Mouse (Mus musculus) hematopoietic stem cell, adult 5-6 weeks (primary cell): ENCODE measurements at regions not wholly inside any gene's neighbourhood (a gene's known extent, or its start where the extent isn't known, plus 50 kb on each side); places are given as distances from the start of the nearest gene placed in this dataset.

Source experiments
- ATAC-seq, 2 experiments: fragments of 125-278 bp in 1 of 2; replicated peaks in 1 of 2; 2 replicates each; pipeline ENCODE4 v1.8.0; 2016 to 2017; ENCODE audit warnings: inconsistent platforms in 2 of 2, mild to moderate bottlenecking in 2 of 2, moderate number of reproducible peaks in 2 of 2, low read depth in 1 of 2, moderate TSS enrichment in 1 of 2; ENCODE audit not compliant: low FRiP score in 2 of 2, poor library complexity in 2 of 2, severe bottlenecking in 2 of 2, insufficient read depth in 1 of 2, low TSS enrichment in 1 of 2

DNA sequence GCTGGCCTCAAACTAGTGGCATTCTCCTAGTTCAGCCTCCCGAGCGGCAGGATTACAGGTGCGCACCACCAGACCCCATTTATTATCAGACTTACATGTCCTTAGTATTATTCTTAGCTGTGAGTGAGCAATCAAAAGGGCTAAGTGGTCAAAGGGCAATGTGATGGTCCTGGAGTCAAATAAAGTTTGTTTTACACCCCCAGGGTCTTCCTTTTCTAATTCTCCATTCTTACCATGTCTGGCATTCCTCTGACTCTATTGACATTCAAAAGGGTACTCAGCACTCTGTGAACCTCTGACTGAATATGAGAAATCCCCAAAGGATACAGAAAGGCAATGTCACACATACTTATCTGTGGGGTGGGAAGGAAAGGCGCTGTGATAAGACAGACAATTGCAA, 183.8 kb downstream of the Nedd1 start:
- ATAC-seq, result no peak

- ATAC-seq, result no peak
These were observed 205.3 kb downstream of the Nedd1 start for GRCm38 (mm10) chr10:92516886-92517285.

- ATAC-seq, result no peak
These were observed 210.5 kb downstream of the Nedd1 start for GRCm38 (mm10) chr10:92511769-92512168.

DNA sequence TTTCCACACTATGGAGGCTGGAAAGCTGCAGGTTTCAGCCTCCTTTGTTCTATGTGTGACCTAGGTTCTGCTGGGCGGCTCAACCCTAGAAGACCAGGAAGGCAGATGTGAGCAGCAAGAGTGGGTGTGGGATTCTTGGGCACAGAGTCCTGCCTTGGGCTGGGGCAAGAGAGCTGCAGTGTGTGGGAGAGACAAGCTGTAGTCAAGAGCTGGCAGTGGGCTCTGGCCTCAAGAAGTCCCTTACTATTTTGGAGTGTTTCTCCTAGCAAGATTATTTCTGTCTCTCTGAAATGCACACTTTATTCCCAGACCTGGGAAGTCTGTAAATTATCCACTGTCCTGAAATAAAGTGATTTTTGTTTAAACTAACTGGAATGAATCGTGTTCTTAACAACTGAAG, 211.5 kb downstream of the Nedd1 start:
- ATAC-seq, result no peak

DNA sequence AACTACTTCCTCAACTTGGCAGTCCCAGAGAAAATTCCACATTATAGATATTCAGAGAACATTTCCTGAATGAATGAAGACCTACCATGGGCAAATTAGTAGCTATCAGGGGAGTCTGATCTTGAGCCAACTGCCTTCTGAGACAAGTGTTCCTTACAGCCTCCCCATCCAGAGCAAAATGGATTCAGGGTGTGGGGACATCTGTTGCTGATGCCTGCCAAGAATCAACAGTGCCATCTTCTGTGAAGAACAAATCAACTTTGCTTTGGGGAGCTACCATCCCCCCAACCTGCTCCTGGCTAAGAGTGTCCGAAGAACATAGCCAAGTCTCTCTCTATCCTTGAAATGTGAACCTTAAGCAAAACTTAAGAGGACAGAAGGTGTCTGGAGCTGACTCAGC, 217.9 kb downstream of the Nedd1 start:
- no peak for ATAC-seq

- no peak for ATAC-seq
These were observed 238.6 kb downstream of the Nedd1 start for GRCm38 (mm10) chr10:92483592-92483991.

DNA sequence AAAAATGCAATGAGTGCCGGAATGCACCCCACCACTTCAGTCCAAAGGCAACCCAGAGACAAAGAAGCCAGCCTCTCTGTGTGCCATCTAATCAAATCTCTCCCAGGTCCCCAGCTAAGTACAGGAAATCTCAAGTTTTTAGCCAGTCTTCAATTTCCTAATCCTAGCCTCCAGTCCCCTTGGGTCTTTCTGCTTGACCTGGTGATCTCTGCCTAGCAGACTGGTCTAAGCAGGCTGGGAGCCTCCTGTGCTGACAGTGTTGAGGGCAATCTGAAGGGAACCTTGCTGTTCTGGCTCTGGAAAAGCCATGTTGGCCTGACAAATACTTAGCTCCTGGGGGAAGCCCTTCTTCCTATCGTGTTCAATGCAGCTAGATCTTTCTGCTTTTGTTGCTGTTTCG, 248.9 kb downstream of the Nedd1 start:
- ATAC-seq, result no peak

DNA sequence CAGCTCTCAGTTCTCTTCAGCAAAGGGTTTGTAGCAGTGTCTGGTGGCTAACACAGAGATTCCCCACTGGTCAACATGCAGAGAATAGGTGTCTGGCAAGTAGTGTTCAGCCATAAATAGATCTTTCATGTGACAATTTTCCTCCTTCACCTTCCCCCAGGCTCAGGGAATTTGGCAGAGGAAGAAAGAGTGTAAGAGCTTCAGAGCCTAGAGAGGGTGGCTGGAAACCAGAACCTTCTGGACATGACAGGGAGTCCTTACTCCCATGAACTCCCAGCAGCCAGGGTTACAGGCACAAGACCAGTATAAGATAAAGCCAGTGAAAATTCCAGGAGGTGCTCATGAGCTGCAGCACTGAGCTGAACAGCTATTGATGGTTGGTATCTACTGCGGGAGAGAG, 251.1 kb downstream of the Nedd1 start:
- ATAC-seq, result no peak

- no peak for ATAC-seq
These were observed 267.0 kb downstream of the Nedd1 start for GRCm38 (mm10) chr10:92455195-92455594.

GRCm38 (mm10) chr10:92453550-92453949, 268.7 kb downstream of the Nedd1 start:
- no peak for ATAC-seq

GRCm38 (mm10) chr10:92445957-92446356, 276.3 kb downstream of the Nedd1 start:
- no peak for ATAC-seq

DNA sequence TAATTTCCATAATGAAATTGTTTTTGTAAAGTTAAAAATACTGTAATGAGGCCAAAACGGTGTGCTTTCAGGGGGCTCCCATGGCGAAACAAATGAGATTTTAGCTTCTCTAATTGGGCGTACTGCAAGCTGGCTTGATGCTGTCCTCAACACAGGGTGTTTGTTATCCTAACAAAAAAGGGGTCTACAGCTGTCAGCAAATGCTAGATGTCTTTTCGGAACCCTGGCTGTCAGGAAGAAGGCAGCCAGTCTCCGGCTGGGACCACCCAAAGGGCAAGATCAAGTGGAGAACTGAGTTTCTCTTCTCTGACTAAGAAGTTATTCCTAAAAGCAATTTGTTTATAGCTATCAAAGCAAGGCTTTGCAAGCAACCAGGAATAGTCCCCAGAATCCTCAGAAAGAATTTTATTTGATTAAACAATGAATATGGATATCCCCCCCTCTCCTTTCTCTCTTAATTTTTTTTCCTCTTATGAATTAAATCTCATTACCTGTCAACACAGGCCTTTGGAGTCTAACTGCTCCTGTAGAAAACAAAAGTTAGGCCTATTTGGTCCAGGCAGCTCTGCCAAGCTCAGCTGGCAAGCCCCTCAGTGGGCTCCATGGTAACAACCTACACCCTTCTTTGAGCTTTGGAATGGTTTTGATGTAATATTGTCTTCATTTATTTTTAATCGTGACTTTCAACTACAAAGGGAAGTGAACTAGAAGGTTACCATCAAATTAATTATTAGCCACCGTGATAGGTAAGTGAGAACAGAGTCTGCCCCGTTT, 283.4 kb downstream of the Nedd1 start:
- ATAC-seq, result no peak

DNA sequence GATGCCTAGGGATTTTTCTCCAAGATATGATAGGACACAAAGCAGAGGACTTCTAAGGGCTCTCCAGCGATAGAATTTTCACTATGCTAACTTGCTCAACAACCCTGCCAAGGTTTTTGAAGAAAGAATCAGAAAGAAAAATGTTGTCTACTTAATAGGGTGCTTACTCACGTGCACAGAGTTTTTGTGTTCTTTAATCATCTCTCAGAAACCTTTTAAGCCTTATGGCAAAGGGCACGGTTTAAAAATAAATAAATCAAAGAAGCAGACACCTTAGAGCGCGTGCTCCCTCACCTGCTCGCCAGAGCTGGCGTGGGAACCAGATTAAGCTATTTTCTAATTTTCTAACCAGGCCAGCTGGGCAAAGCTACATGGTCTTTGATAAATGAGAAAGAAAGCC, 293.0 kb downstream of the Nedd1 start:
- no peak for ATAC-seq

- ATAC-seq, result no peak
These were observed 294.2 kb downstream of the Nedd1 start for GRCm38 (mm10) chr10:92428026-92428425.

DNA sequence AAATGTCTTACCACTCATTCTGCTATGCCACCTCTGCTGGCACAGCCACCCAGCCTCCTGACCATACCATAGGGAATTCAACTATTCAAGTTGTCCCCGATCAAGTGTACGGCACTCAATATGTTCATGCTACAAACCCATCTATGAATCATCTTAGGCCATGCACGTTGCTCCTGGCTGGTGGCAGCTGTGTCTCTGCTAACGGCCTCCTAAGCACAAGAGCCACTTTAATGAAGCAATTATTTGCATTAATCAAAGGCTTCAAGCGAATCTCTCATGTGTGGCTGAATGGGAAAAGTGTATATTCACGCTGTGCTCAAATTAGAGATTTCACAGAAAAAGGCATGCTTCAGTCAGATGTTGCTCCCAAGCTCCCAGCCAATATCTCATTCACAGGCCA, 295.8 kb downstream of the Nedd1 start:
- ATAC-seq, result no peak

- ATAC-seq, result no peak
These were observed 309.5 kb downstream of the Nedd1 start for GRCm38 (mm10) chr10:92412737-92413136.

GRCm38 (mm10) chr10:92410813-92411325, 311.4 kb downstream of the Nedd1 start:
- no peak for ATAC-seq

- ATAC-seq, result no peak
These were observed 317.4 kb downstream of the Nedd1 start for GRCm38 (mm10) chr10:92404697-92405293.

DNA sequence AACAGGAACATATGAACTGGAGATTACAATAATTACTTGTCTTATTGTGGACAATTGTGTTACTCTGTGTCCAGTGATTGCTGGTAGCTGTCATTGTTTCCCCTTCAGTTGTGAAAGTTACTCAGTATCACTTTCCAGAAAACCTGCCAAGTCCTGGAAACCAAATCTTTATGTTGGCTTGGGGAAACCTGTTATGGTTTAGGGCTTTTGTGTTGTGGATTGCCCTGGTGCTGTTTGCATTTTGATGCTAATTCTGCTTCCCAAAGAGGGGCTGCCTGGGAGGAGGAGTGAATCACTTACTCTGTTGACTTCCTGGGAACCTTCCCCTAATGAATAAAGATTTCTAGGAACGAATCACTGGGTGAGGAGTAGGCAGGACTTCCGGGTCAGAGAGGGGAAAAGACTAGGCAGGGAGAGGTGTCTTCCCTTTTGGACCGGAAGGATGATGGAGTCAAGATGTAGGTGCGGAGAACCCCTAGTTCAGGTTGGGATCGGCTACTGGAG, 321.6 kb downstream of the Nedd1 start:
- ATAC-seq, result no peak
